Mouse (Mus musculus) adrenal gland, postnatal 36 days (tissue): ENCODE results near the gene Me3. TPM values are rescaled to one million over a fixed set of nuclear protein-coding genes. Genes with fewer than 3 reads are reported as not detected.

Experiments used
- DNase-seq, 2 experiments: peaks; one replicate each; pipeline ENCODE4 v3.0.0; 2021; ENCODE audit warnings: mixed read lengths in 1 of 2
- total RNA-seq, 2 experiments: library from RNA; stranded (reverse); gene quantifications; 2 replicates each; pipeline ENCODE4 v1.2.3; 2021

The Me3 gene
- total RNA-seq, 2 experiments from 2014 or later: 11.2 to 25.8 TPM

DNA sequence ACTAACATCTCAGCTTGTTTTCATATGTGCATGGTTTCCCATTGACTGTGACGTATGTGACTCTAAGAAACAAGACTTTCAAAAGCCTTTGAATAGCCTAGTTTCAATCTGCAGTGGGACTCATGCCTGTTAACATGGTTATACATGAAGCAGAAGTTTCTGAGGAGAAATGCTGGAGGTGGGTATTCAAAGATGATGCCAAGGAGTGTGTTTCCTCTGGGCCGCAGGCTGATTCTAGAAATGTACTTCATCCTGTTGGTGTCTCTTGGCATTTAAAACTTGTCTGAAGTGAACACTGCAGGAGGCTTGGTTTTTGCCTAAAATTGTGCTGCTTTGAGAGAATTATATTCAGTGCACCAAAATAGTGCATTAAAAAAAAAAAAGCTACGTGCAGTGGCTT is 34.2 kb downstream of the Me3 start:
- no peak for DNase-seq

GRCm38 (mm10) chr7:89667570-89667969 is 35.4 kb downstream of the Me3 start:
- no peak for DNase-seq

- DNase-seq: no peak
Measured at GRCm38 (mm10) chr7:89669461-89669860, 37.3 kb downstream of the Me3 start.

- DNase-seq: peak; percentile 44 to 55
Measured at GRCm38 (mm10) chr7:89671104-89671831, 39.1 kb downstream of the Me3 start.

DNA sequence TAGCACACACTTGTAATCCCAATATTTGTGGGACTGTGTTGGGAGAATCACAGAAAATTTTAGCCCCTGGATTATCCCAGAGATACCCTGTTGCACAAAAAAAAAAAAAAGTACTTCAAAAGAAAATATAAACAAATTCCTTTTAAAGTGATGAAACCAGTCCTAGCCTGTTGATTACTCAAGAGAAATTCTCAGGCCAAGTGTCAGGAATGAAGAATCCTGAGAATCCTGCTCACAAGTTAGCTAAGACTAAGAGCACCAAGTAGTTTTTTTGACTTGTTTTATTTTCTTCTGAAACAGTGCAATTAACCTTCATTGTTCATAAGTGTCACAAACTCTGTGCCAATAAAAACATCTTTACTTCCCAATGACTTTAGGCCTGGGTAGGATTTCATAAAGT is 44.0 kb downstream of the Me3 start:
- no peak for DNase-seq

- DNase-seq: no peak
Measured at GRCm38 (mm10) chr7:89677850-89678249, 45.7 kb downstream of the Me3 start.

- no peak for DNase-seq
Measured at GRCm38 (mm10) chr7:89678719-89679118, 46.5 kb downstream of the Me3 start.

GRCm38 (mm10) chr7:89679139-89679538 is 46.9 kb downstream of the Me3 start:
- no peak for DNase-seq

GRCm38 (mm10) chr7:89679621-89680140 is 47.5 kb downstream of the Me3 start:
- no peak for DNase-seq

GRCm38 (mm10) chr7:89680891-89681290 is 48.7 kb downstream of the Me3 start:
- no peak for DNase-seq

GRCm38 (mm10) chr7:89681666-89682470 is 49.7 kb downstream of the Me3 start:
- no peak for DNase-seq

DNA sequence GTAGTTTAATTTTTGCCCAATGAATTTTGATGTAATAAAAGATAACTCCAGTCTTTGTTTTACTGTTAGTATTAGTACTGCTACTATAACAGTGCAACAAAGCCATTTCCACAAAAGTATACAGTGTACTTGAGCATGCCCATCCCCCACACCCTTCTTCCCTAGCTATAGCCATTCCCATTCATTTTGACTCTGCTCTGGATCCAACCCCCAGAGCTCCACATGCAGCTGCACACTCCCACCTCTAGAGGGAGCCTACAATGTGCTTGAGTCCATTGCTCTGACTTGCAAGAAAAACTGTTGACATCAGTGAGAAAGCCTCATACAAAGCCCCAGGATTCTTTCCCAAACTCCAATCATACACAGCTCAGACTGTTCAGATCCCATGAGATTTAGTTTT is 66.0 kb downstream of the Me3 start:
- DNase-seq: peak; percentile 13 to 48

DNA sequence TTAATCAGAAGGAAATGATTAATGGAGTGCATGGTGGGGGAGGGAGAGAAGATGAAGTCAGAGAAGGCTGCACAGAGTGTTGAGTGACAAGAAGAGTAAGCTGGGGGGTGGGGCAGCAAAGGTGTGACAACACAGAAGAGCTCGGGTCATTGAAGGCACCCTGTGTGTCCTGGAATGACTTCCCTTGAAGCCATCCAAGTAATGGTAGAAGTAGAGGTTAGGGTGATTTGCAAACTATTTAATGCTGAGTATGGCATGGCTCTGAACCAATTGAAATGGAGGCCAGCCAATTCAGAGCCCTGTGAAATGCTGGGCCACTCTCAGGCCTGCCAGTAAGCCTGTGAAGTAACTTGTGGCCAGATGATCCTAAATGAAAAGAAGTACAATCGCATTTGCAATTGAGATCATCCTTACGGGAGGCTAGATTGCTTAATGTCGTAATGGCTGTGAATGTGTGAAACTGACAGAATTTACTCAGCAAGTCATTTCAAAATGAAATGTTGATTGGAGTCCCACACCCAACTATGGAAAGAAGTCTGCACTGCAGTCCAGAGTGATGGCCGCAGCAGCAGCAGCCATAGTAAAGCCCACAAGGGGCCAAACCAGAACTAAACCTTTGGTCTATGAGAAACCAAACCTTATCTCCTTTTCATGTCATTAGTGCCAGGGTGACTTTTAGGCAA is 67.6 kb downstream of the Me3 start:
- peak; percentile 48 to 60 for DNase-seq

GRCm38 (mm10) chr7:89700511-89700910 is 68.3 kb downstream of the Me3 start:
- no peak for DNase-seq

- DNase-seq: peak; percentile 78 to 80
Measured at GRCm38 (mm10) chr7:89710776-89711175, 78.6 kb downstream of the Me3 start.

GRCm38 (mm10) chr7:89713059-89713458 is 80.9 kb downstream of the Me3 start:
- DNase-seq: no peak

- DNase-seq: no peak
Measured at GRCm38 (mm10) chr7:89716226-89716625, 84.0 kb downstream of the Me3 start.

- no peak for DNase-seq
Measured at GRCm38 (mm10) chr7:89717521-89717920, 85.3 kb downstream of the Me3 start.

DNA sequence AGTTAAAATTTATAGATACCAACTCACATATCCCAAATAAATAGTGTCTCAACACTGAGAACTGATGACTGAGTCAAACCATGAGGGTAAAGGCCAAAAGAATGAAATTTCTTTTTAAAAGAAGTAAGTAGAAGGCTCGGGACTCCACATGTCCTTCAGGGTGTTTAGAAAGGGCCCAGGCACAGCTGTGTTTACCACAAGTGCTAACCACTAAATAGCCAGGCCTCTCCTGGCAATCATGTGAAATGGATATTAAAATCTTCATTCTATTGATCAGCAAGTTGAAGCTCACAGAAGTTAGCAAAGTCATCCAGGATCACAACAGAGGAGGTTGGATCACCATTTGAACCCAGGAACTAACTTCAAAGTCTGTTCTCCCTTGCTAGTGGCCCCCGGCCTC is 86.1 kb downstream of the Me3 start:
- no peak for DNase-seq

- no peak for DNase-seq
Measured at GRCm38 (mm10) chr7:89720256-89720655, 88.1 kb downstream of the Me3 start.

DNA sequence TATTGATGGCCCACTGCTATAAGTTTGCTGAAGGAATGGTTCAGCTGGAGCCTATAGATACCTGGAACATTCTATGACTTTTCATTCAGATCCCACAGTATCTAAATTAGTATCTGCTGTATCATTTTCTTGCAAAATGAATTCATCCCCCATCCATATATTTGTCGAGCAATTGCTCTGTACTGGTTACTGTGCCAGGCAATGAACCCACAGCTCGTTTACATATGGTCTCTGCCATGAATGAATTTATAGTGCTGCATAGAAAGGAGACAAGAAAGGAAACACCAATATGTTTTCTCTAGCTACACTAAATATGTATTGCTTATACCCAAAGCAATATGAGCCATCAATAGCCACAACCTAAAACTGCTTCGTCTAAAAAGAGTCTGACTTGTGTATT is 94.5 kb downstream of the Me3 start:
- DNase-seq: no peak

GRCm38 (mm10) chr7:89727615-89728014 is 95.4 kb downstream of the Me3 start:
- DNase-seq: no peak

- DNase-seq: no peak
Measured at GRCm38 (mm10) chr7:89728393-89728792, 96.2 kb downstream of the Me3 start.
